Mouse (Mus musculus): ENCODE measurements around the gene Nmnat2.

The Nmnat2 gene

GRCm38 (mm10) chr1:153090807-153091206 is 136.0 kb downstream of the Nmnat2 start:
- in situ Hi-C loops (cut with MboI, MseI) = loop anchor here in 1 of 2 experiments (10.0 kb wide), 1 partner anchor 284 kb away; no protein-coding TSS in a partner anchor

GRCm38 (mm10) chr1:153091438-153092236 is 136.8 kb downstream of the Nmnat2 start:
- in situ Hi-C loops (cut with MboI, MseI) = loop anchor here in 1 of 2 experiments (10.0 kb wide), 1 partner anchor 283 kb away; no protein-coding TSS in a partner anchor

- in situ Hi-C loops (cut with MboI, MseI) = loop anchor here in 1 of 2 experiments (10.0 kb wide), 1 partner anchor 282 kb away; no protein-coding TSS in a partner anchor
Observed at GRCm38 (mm10) chr1:153092237-153092975, 137.6 kb downstream of the Nmnat2 start.

- in situ Hi-C loops (cut with MboI, MseI) = loop anchor here in 1 of 2 experiments (10.0 kb wide), 1 partner anchor 282 kb away; no protein-coding TSS in a partner anchor
Observed at GRCm38 (mm10) chr1:153093172-153093571, 138.4 kb downstream of the Nmnat2 start.

- in situ Hi-C loops (cut with MboI, MseI) = loop anchor here in 1 of 2 experiments (10.0 kb wide), 1 partner anchor 281 kb away; no protein-coding TSS in a partner anchor
Observed at GRCm38 (mm10) chr1:153093581-153093980, 138.8 kb downstream of the Nmnat2 start.

- in situ Hi-C loops (cut with MboI, MseI) = loop anchor here (5.0 to 10.0 kb wide), 2 partner anchors 280 to 293 kb away; no protein-coding TSS in a partner anchor
Observed at GRCm38 (mm10) chr1:153094226-153095076, 139.7 kb downstream of the Nmnat2 start.

GRCm38 (mm10) chr1:153095328-153095727 is 140.5 kb downstream of the Nmnat2 start:
- in situ Hi-C loops (cut with MboI, MseI) = loop anchor here (5.0 to 10.0 kb wide), 2 partner anchors 279 to 292 kb away; no protein-coding TSS in a partner anchor

GRCm38 (mm10) chr1:153095826-153096727 is 141.3 kb downstream of the Nmnat2 start:
- in situ Hi-C loops (cut with MboI, MseI) = loop anchor here (5.0 to 10.0 kb wide), 2 partner anchors 279 to 291 kb away; no protein-coding TSS in a partner anchor

- in situ Hi-C loops (cut with MboI, MseI) = loop anchor here (5.0 to 10.0 kb wide), 2 partner anchors 278 to 290 kb away; no protein-coding TSS in a partner anchor
Observed at GRCm38 (mm10) chr1:153097017-153097675, 142.4 kb downstream of the Nmnat2 start.

- in situ Hi-C loops (cut with MboI, MseI) = loop anchor here (5.0 to 10.0 kb wide), 2 partner anchors 276 to 289 kb away; no protein-coding TSS in a partner anchor
Observed at GRCm38 (mm10) chr1:153098586-153098985, 143.8 kb downstream of the Nmnat2 start.

GRCm38 (mm10) chr1:153100912-153101311 is 146.1 kb downstream of the Nmnat2 start:
- in situ Hi-C loops (cut with MboI, MseI) = loop anchor here in 1 of 2 experiments (10.0 kb wide), 1 partner anchor 84 kb away; the partner anchor contains the start of gene Lamc2

- in situ Hi-C loops (cut with MboI, MseI) = loop anchor here in 1 of 2 experiments (10.0 kb wide), 1 partner anchor 83 kb away; the partner anchor contains the start of gene Lamc2
Observed at GRCm38 (mm10) chr1:153101327-153101880, 146.6 kb downstream of the Nmnat2 start.

GRCm38 (mm10) chr1:153102296-153103185 is 147.7 kb downstream of the Nmnat2 start:
- in situ Hi-C loops (cut with MboI, MseI) = loop anchor here in 1 of 2 experiments (10.0 kb wide), 1 partner anchor 82 kb away; the partner anchor contains the start of gene Lamc2

GRCm38 (mm10) chr1:153103186-153103554 is 148.4 kb downstream of the Nmnat2 start:
- in situ Hi-C loops (cut with MboI, MseI) = loop anchor here in 1 of 2 experiments (10.0 kb wide), 1 partner anchor 82 kb away; the partner anchor contains the start of gene Lamc2

GRCm38 (mm10) chr1:153104804-153105203 is 150.0 kb downstream of the Nmnat2 start:
- in situ Hi-C loops (cut with MboI, MseI) = loop anchor here in 1 of 2 experiments (10.0 kb wide), 1 partner anchor 80 kb away; the partner anchor contains the start of gene Lamc2

GRCm38 (mm10) chr1:153107866-153108265 is 153.1 kb downstream of the Nmnat2 start:
- in situ Hi-C loops (cut with MboI, MseI) = loop anchor here in 1 of 2 experiments (10.0 kb wide), 1 partner anchor 77 kb away; the partner anchor contains the start of gene Lamc2

GRCm38 (mm10) chr1:153109346-153109745 is 154.6 kb downstream of the Nmnat2 start:
- in situ Hi-C loops (cut with MboI, MseI) = loop anchor here in 1 of 2 experiments (10.0 kb wide), 1 partner anchor 75 kb away; the partner anchor contains the start of gene Lamc2

Measured in T-helper 17 cell (primary cell).